ENCODE assay signal across 8 mouse cellular contexts in genomic region chr19:60579771-60580581, GRCm38 (mm10). TPM values are rescaled to one million over a fixed set of nuclear protein-coding genes. Genes with fewer than 3 reads are reported as not detected.
DNase-seq lines count a peak whose midpoint lies in the region; ATAC-seq lines count a peak whose summit lies in the region.

No protein-coding gene starts in this region.

- H3K9ac ChIP-seq in forebrain, embryonic 16.5 days (replicated peaks; ENCODE audit: low read depth, low read length) = peak overlapping the region; percentile 98
- peak overlapping the region; percentile 80 for H3K9ac ChIP-seq in hindbrain, embryonic 15.5 days
- H3K9ac ChIP-seq in limb, embryonic 13.5 days = peak overlapping the region; percentile 95
- peak overlapping the region; percentile 94 for H3K9ac ChIP-seq in midbrain, embryonic 12.5 days (replicated peaks)

- peaks cover 4% of the 10 kb centered on the region for H3K4me1 ChIP-seq in brown adipose tissue, adult 24 weeks (ENCODE audit: control insufficient read depth, insufficient read depth, insufficient read length, low read length)
- H3K4me1 ChIP-seq in forebrain, embryonic 16.5 days (replicated peaks; ENCODE audit: control insufficient read depth, insufficient read depth, low read length) = peaks cover 24% of the 10 kb centered on the region
- H3K4me1 ChIP-seq in hindbrain, embryonic 15.5 days (replicated peaks) = peaks cover 47% of the 10 kb centered on the region
- H3K4me1 ChIP-seq in limb, embryonic 13.5 days = peaks cover 32% of the 10 kb centered on the region
- peaks cover 22% of the 10 kb centered on the region for H3K4me1 ChIP-seq in midbrain, embryonic 12.5 days

- peak overlapping the region; percentile 72 for H3K4me2 ChIP-seq in forebrain, embryonic 16.5 days (ENCODE audit: low read length)
- H3K4me2 ChIP-seq in hindbrain, embryonic 15.5 days = peak overlapping the region; percentile 64
- H3K4me2 ChIP-seq in limb, embryonic 13.5 days (replicated peaks) = peak overlapping the region; percentile 81
- H3K4me2 ChIP-seq in midbrain, embryonic 12.5 days (replicated peaks) = peak overlapping the region; percentile 87

- 1% methylated on average over 26 of the region's 34 CpGs for WGBS in forebrain, embryonic 16.5 days
- under 1% methylated on average over 34 of the region's 34 CpGs for WGBS in hindbrain, embryonic 15.5 days
- WGBS in limb, embryonic 13.5 days = under 1% methylated on average over 24 of the region's 34 CpGs
- WGBS in midbrain, embryonic 12.5 days = under 1% methylated on average over 27 of the region's 34 CpGs

- ATAC-seq in forebrain, embryonic 16.5 days = peak; percentile 54
- peak; percentile 65 for ATAC-seq in hindbrain, embryonic 15.5 days (ENCODE audit: low FRiP score, low read depth)
- ATAC-seq in limb, embryonic 13.5 days (ENCODE audit: low FRiP score, low read depth) = peak; percentile 41
- ATAC-seq in midbrain, embryonic 12.5 days (ENCODE audit: low FRiP score, low read depth) = peak; percentile 55

- peak; percentile 7 for DNase-seq in ovary, adult 18-20 months (ENCODE audit: low spot score)
- no peak for DNase-seq in ovary, postnatal 10 days (ENCODE audit: low spot score)
- DNase-seq in spleen, postnatal 14 days (ENCODE audit: low spot score in 2 of 2) = peak; percentile 24 to 26

- H3K4me3 ChIP-seq in brown adipose tissue, adult 24 weeks (ENCODE audit: insufficient read depth, low read depth, low read length) = peak overlapping the region; percentile 84
- H3K4me3 ChIP-seq in forebrain, embryonic 16.5 days (replicated peaks; ENCODE audit: low read length) = peak overlapping the region; percentile 100
- H3K4me3 ChIP-seq in hindbrain, embryonic 15.5 days = peak overlapping the region; percentile 66
- H3K4me3 ChIP-seq in limb, embryonic 13.5 days = peak overlapping the region; percentile 99
- H3K4me3 ChIP-seq in midbrain, embryonic 12.5 days = peak overlapping the region; percentile 98

- H3K36me3 ChIP-seq in forebrain, embryonic 16.5 days (ENCODE audit: control insufficient read depth, insufficient read depth) = no peaks in the 10 kb centered on the region
- no peaks in the 10 kb centered on the region for H3K36me3 ChIP-seq in hindbrain, embryonic 15.5 days
- 0 out of 2 replicates have a peak, but pooled peaks cover 5% of the 10 kb centered on the region for H3K36me3 ChIP-seq in limb, embryonic 13.5 days
- no peaks in the 10 kb centered on the region; the same call in 1 of the 2 replicates for H3K36me3 ChIP-seq in midbrain, embryonic 12.5 days

- H3K9me3 ChIP-seq in forebrain, embryonic 16.5 days (ENCODE audit: control insufficient read depth, low read length) = no peaks in the 10 kb centered on the region
- no peaks in the 10 kb centered on the region for H3K9me3 ChIP-seq in hindbrain, embryonic 15.5 days
- no peaks in the 10 kb centered on the region for H3K9me3 ChIP-seq in limb, embryonic 13.5 days
- H3K9me3 ChIP-seq in midbrain, embryonic 12.5 days = no peaks in the 10 kb centered on the region

- H3K27ac ChIP-seq in brown adipose tissue, adult 24 weeks (replicated peaks; ENCODE audit: low read depth, low read length) = peak overlapping the region; percentile 68
- H3K27ac ChIP-seq in forebrain, embryonic 16.5 days (ENCODE audit: low read length) = peak overlapping the region; percentile 76
- H3K27ac ChIP-seq in hindbrain, embryonic 15.5 days (replicated peaks) = peak overlapping the region; percentile 91
- peak overlapping the region; percentile 89 for H3K27ac ChIP-seq in limb, embryonic 13.5 days
- peak overlapping the region; percentile 92 for H3K27ac ChIP-seq in midbrain, embryonic 12.5 days (replicated peaks)

- no peaks in the 10 kb centered on the region for H3K27me3 ChIP-seq in forebrain, embryonic 16.5 days (replicated peaks; ENCODE audit: control insufficient read depth, insufficient read depth, low read length)
- H3K27me3 ChIP-seq in hindbrain, embryonic 15.5 days = no peaks in the 10 kb centered on the region
- H3K27me3 ChIP-seq in limb, embryonic 13.5 days = no peaks in the 10 kb centered on the region
- no peaks in the 10 kb centered on the region for H3K27me3 ChIP-seq in midbrain, embryonic 12.5 days

RNA-seq across cellular contexts. Expression of gene Cacul1, which starts 0.8 kb away (rescaled TPM):
- polyA plus RNA-seq in brown adipose tissue, adult 24 weeks (2012; ENCODE audit: insufficient read depth, insufficient read length, missing spikeins) = 16.3 and 16.9 TPM in 2 replicates
- 17.6 and 21.7 TPM in 2 replicates for polyA plus RNA-seq in forebrain, embryonic 16.5 days (2015; fragmentation: Nextera tagmentation; extraction: Ambion mirVana)
- 23.8 and 24.1 TPM in 2 replicates for polyA plus RNA-seq in hindbrain, embryonic 15.5 days (2015; fragmentation: Nextera tagmentation; extraction: Ambion mirVana)
- 20.8 and 22.7 TPM in 2 replicates for polyA plus RNA-seq in limb, embryonic 13.5 days (2015; fragmentation: Nextera tagmentation; extraction: Ambion mirVana)
- 34.8 and 40.3 TPM in 2 replicates for polyA plus RNA-seq in midbrain, embryonic 12.5 days (2016; fragmentation: Nextera tagmentation; extraction: Ambion mirVana)
